Mouse (Mus musculus) spleen, adult 12 weeks (tissue): Measurements from ENCODE around the gene Pir.

Experiments
- DNase-seq: peaks from one replicate; pipeline ENCODE4 v3.0.0; 2022; ENCODE audit warnings: low spot score

Pir gene

GRCm38 (mm10) chrX:164338591-164338990 is 69.4 kb downstream of the Pir start:
- no peak for DNase-seq

- DNase-seq = no peak
These were observed 76.3 kb downstream of the Pir start for GRCm38 (mm10) chrX:164345359-164345938.

DNA sequence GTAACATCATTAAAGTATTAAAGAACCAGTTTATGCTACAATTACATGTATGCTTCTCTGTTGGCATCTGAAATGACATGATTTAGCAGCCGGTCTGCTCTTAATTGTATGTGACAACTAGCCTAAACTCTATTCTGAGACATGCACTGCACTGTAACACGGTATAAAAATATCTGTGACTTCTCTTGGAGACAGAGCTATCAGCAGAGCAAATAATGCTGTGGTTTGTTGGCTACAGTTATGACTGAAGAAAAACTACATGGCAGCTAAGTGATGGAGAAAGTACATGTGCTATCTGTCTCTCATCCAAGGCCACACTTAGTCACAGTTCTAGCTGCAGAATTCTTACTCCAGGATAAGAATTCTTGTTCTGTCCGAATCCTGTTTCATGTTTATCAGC is 79.8 kb downstream of the Pir start:
- DNase-seq = no peak

- DNase-seq = no peak
These were observed 96.1 kb downstream of the Pir start for GRCm38 (mm10) chrX:164365153-164365865.

DNA sequence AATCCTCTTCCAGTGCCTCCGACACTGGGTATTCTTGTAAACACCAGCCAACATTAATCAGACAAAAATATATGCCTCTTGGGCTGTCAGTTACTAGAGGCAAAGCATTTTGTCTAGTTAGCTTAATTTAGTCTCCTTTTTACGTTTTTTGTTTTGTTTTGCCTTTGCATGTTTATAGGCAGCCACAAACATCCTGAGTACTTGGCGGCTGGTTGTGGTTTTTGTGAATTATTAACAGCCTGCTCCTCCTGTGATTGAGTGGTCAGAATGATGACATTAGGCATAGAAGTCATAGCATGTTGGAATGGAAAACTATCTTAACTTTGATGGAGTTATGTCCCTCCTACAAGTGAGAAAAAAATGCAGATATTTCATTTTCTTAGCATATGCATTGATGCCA is 101.4 kb downstream of the Pir start:
- DNase-seq = no peak

DNA sequence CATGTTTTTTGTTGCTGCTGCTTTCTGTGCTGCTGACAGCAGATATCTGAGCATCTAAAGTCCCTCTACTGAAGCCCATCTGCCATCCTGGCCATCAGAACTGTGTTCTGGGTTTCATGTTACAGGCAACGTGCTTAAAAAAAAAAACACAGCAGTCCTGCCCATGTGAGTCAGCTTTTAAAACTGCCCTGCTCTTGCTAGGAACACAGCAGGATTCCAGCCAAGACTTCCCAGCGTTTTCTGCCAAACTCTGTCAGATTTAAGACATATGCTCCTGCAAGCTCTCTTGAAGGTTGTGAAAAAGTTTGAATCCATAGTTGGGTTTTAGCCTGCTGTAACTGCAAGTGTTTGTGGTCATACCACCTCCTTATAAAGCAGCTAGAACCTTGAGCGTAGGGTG is 103.9 kb downstream of the Pir start, which contains the start of gene Vegfd:
Vegfd (plus strand) TSS at position 298 of the 400 bp plus-strand sequence.
- DNase-seq = no peak

DNA sequence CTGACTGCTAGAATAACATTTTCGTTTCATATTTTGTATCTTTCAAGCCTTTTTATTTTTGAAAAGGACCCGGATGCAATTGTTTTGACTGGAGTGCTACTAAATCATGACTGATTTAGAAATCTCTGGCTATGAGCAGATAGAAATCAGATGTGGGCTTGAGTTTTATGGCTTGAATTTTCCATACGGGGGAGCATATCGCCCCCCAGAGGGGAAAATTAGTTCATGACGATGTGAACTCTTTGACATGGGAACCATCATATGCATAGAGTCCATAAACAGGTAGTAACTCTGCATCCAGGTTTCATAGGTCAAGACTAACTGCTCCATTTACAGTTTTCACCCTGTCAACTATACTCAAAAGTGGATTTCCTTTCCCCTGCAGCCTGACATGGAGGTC is 105.4 kb downstream of the Pir start:
- DNase-seq = no peak

GRCm38 (mm10) chrX:164379721-164380120 is 110.5 kb downstream of the Pir start:
- no peak for DNase-seq

GRCm38 (mm10) chrX:164381618-164382408 is 112.6 kb downstream of the Pir start:
- DNase-seq = peak; percentile 64

- DNase-seq = no peak
These were observed 124.9 kb downstream of the Pir start for GRCm38 (mm10) chrX:164394091-164394490.

DNA sequence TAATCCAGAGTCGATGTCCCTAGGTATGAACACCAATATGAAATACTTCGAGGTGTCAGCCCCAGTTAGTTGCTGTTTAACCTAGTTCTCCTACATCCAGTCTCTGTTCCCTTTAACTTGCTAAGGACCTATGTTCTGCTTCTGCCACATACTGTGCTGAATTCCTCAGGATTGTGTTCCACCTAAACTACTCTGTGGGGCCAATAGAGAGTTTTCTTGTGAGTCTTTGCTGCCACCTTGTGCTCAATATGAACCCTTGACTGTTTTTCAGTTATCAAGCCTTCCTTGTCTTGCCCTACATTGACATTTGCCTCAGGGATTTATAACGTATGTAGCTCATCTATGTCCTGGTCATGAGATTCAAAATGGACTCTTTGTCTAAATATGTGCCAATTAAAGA is 129.3 kb downstream of the Pir start:
- DNase-seq = no peak

GRCm38 (mm10) chrX:164405080-164405649 is 136.0 kb downstream of the Pir start:
- no peak for DNase-seq

DNA sequence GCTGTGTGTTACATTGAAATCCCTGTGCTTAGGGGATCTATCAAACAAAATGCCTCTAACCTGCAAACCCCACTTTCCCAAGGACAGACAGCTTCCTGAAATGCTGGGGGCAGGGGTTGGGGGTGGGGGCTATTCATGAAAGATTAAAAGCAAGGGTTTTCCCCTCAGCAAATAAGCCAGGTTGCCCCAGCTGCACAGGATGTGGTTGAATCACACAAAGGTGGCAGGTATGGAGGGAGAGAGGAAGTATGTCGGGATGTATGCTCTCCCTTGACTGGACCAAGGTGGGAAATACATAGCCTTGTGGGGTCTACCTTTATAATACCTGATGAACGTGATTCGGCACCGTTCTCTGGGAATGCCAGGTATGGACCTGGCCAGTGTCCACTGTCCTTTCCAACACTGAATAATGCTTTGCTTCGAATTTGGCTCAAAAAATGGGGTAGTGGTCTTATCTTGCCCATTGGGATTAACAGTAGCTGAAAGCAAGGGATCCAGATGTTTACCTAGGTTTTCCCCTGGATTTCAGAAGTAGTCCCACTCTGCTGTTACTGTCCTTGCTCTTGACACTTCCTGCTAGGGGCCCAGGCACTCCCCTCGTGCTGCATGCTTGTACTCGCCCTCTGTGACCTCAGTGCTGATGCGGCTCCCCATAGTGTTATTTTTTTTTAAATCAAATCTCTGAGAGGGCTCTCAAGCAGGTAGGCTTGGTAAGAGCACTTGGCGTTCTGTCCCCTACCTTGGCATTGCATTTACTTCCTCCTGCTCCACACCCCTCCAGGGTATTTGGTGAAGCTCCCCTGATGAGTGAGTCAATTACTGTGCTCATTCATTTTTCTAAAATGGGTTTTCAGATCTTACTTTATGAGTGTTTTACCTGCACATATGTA is 137.2 kb downstream of the Pir start:
- DNase-seq = no peak

DNA sequence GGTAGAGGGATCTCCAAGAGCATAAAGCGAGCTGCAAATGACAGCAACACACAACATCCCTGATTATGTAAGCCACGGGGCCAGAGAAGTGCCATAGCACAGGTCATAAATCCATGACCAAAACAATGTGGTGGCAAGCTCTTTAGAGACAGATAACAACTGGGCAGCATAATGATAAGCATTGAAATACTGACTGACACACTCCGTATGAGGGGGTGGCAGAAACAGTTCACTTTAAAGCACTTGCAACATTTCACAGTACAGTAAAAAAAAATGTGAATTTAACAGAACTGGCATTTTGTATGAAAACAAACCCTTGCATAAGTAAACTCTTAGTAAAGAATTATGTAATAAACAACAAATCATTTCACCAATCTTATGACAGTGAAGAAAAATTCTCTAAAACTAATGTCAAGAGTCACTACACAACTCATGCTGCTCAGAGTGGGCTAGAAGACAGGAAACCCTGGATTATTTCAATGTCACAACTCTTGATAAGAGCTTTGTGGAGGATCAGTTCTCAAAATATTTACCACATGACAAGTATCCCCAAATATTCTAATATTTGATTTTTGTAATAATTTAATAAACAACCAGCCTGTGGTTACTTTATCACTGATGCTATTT is 139.2 kb downstream of the Pir start:
- DNase-seq = no peak

- no peak for DNase-seq
These were observed 141.4 kb downstream of the Pir start for GRCm38 (mm10) chrX:164410562-164410961.

DNA sequence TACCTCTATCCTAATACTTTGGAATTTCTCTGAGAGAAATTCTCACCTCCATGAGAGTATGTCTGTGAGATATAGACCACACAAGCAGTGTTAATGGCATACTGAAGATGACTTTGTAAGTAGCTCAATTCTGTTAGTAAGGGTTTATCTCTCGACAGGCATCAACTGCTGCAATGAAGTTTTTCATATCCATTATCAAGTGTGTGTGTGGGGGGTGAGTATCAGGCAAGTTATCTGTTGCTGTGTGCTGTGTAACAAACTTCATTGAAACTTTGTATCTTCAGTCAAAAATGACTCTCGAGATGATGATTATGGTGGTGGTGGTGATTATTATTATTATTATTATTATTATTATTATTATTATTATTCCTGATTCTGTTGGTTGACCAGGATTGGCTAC is 147.6 kb downstream of the Pir start:
- no peak for DNase-seq

DNA sequence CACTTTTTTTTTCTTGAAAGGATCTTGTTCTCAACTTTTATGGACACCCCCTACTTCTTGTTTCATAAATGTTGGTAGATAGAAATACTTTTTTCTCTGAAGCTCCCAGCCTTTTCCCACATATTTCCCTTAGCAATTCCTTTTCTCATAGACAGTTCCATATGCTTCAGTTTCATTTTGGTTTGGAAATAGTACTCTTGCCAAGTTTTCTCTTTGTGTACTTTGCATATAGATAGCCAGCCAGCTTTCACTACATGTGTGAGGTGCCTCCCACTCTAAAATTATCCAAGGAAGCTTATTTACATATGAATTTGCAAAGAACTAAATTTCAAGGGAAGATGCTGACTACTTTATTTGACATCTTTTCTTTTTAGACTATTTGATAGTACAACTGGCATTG is 148.8 kb downstream of the Pir start:
- no peak for DNase-seq

DNA sequence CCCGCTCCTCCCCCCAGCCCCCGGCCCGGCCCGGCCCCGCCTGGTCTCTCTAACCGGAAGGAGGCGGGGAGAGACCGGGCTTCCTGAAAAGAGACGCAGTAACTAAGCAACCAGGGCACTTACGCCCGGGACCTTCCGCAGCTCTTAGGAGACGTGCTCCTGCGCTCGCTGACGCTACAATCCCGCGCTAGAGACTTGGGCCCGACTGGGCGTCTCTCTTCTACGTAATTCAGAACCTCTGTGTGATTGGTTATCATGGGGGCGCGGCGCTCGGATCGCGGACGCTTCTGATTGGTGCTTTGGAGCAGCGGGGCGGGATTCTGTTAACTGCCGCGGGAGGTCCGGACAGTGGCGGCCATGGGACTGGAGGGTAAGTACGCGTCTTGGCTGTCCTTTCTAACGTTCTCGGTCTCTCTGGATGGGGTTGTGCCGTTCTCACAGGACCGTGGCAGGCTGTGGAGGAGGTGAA is 150.3 kb downstream of the Pir start, which contains the start of gene Piga:
Piga (plus strand) TSS at position 317 of the 469 bp plus-strand sequence.
- peak; percentile 79 for DNase-seq

- no peak for DNase-seq
These were observed 150.8 kb downstream of the Pir start for GRCm38 (mm10) chrX:164419955-164420354.

- DNase-seq = no peak
These were observed 151.3 kb downstream of the Pir start for GRCm38 (mm10) chrX:164420518-164420917.
